In the genomic region with DNA sequence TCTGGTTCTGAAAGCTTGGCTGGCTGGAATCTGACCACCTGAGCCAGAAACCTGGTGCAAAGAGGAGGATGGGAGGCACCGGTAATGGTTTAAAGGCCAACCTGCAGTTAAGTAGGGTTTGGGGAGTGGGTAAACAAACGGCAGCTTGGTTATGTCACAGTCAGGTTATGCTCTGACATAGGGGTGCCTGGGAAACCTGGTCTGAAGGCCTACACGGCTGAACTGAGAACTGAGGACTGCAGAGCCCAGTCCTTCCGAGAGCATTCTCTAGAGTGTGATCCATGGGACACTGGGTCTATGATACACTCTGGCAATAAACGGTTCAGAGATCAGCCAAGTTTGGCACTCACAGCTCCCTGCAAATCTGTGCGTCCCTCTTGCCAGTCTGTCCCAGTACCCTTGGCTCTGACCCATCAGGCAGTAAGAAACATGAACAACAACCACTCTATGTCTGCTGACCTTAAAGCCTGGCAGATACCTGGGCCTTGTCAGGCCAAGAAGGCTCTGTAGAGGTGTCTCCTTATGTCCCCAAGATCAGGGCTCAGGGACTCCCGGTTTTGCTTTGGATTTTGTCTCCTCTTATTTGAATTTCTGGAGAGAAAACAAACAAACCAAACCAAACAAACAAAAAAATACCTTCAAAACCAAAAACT, we compare ENCODE assay signal across 8 mouse cellular contexts.
DNase-seq lines count a peak whose midpoint lies in the region; ATAC-seq and TF ChIP-seq lines count a peak whose summit lies in the region.

No protein-coding gene starts in this region.

- H3K4me1 ChIP-seq in neural tube, embryonic 11.5 days (ENCODE audit: control insufficient read depth, insufficient read depth, low read length), result no peaks in the 10 kb centered on the region
- H3K4me1 ChIP-seq in heart, embryonic 12.5 days (replicated peaks), result peaks cover 13% of the 10 kb centered on the region; the same call in 1 of the 2 replicates
- peaks cover 16% of the 10 kb centered on the region for H3K4me1 ChIP-seq in limb, embryonic 14.5 days (ENCODE audit: control insufficient read depth, insufficient read depth, low read length)
- no peaks in the 10 kb centered on the region for H3K4me1 ChIP-seq in stomach, postnatal 0 days (replicated peaks; ENCODE audit: control insufficient read depth, insufficient read depth)

- H3K36me3 ChIP-seq in neural tube, embryonic 11.5 days (ENCODE audit: control insufficient read depth, insufficient read depth, low read length), result no peaks in the 10 kb centered on the region
- H3K36me3 ChIP-seq in heart, embryonic 12.5 days, result no peaks in the 10 kb centered on the region
- H3K36me3 ChIP-seq in limb, embryonic 14.5 days (ENCODE audit: control insufficient read depth, insufficient read depth, low read length), result no peaks in the 10 kb centered on the region
- no peaks in the 10 kb centered on the region for H3K36me3 ChIP-seq in stomach, postnatal 0 days (ENCODE audit: control insufficient read depth, insufficient read depth, low read length)

- H3K27me3 ChIP-seq in neural tube, embryonic 11.5 days (ENCODE audit: control insufficient read depth, insufficient read depth, low read length), result no peaks in the 10 kb centered on the region
- H3K27me3 ChIP-seq in heart, embryonic 12.5 days (replicated peaks), result 0 out of 2 replicates have a peak, but pooled peaks cover 1% of the 10 kb centered on the region
- no peaks in the 10 kb centered on the region for H3K27me3 ChIP-seq in limb, embryonic 14.5 days (ENCODE audit: control insufficient read depth, insufficient read depth, low read length)
- H3K27me3 ChIP-seq in stomach, postnatal 0 days (ENCODE audit: control insufficient read depth, insufficient read depth, low read length), result no peaks in the 10 kb centered on the region

- TF ChIP-seq CTCF in stomach, postnatal 0 days (IDR thresholded peaks at IDR 0.05; ENCODE audit: low read depth), result no peak

- 65% methylated on average over 7 of the region's 7 CpGs for WGBS in neural tube, embryonic 11.5 days
- WGBS in heart, embryonic 12.5 days, result 40% methylated on average over 7 of the region's 7 CpGs
- WGBS in limb, embryonic 14.5 days, result 40% methylated on average over 7 of the region's 7 CpGs
- 36% methylated on average over 7 of the region's 7 CpGs for WGBS in stomach, postnatal 0 days

- no peak for TF ChIP-seq EP300 in stomach, postnatal 0 days (optimal IDR thresholded peaks at IDR 0.05)

- H3K4me3 ChIP-seq in neural tube, embryonic 11.5 days (ENCODE audit: low read depth, low read length), result no peak overlapping the region
- H3K4me3 ChIP-seq in heart, embryonic 12.5 days, result peak overlapping the region; percentile 46
- peak overlapping the region; percentile 45; the same call in 1 of the 2 replicates for H3K4me3 ChIP-seq in limb, embryonic 14.5 days (replicated peaks; ENCODE audit: low read length)
- H3K4me3 ChIP-seq in stomach, postnatal 0 days (ENCODE audit: low read depth, low read length), result no peak overlapping the region

- no peak for TF ChIP-seq POLR2A in limb, embryonic 14.5 days (IDR thresholded peaks at IDR 0.05; ENCODE audit: borderline replicate concordance, extremely low read depth, insufficient read depth, insufficient read length)

- H3K9me3 ChIP-seq in neural tube, embryonic 11.5 days (ENCODE audit: control insufficient read depth, low read length), result no peaks in the 10 kb centered on the region
- no peaks in the 10 kb centered on the region for H3K9me3 ChIP-seq in heart, embryonic 12.5 days (replicated peaks)
- no peaks in the 10 kb centered on the region for H3K9me3 ChIP-seq in limb, embryonic 14.5 days (ENCODE audit: control insufficient read depth, low read length)
- no peaks in the 10 kb centered on the region for H3K9me3 ChIP-seq in stomach, postnatal 0 days (ENCODE audit: control insufficient read depth, low read length)

- no peak for DNase-seq in neural tube, embryonic 11.5 days (ENCODE audit: low spot score)
- no peak for DNase-seq in neural tube, embryonic 10.5 days (ENCODE audit: extremely low spot score, low spot score)
- DNase-seq in limb, embryonic 14.5 days (ENCODE audit: low spot score), result no peak
- DNase-seq in stomach, postnatal 0 days (ENCODE audit: low spot score), result no peak
- no peak for DNase-seq in layer of hippocampus, adult 11-12 months (ENCODE audit: low spot score)
- no peak for DNase-seq in thymus, postnatal 4 days

- no peak overlapping the region for H3K27ac ChIP-seq in neural tube, embryonic 11.5 days (ENCODE audit: low read depth, low read length)
- H3K27ac ChIP-seq in heart, embryonic 12.5 days (ENCODE audit: poor library complexity, severe bottlenecking), result no peak overlapping the region
- H3K27ac ChIP-seq in limb, embryonic 14.5 days (replicated peaks; ENCODE audit: low read depth, low read length), result no peak overlapping the region
- no peak overlapping the region for H3K27ac ChIP-seq in stomach, postnatal 0 days (replicated peaks)

- no peak overlapping the region for H3K9ac ChIP-seq in neural tube, embryonic 11.5 days (ENCODE audit: low read length)
- no peak overlapping the region for H3K9ac ChIP-seq in heart, embryonic 12.5 days
- H3K9ac ChIP-seq in limb, embryonic 14.5 days (ENCODE audit: low read depth, low read length, severe bottlenecking), result no peak overlapping the region
- H3K9ac ChIP-seq in stomach, postnatal 0 days (ENCODE audit: low read length), result no peak overlapping the region

- no peak overlapping the region for H3K4me2 ChIP-seq in neural tube, embryonic 11.5 days (ENCODE audit: low read depth)
- H3K4me2 ChIP-seq in heart, embryonic 12.5 days, result peak overlapping the region; percentile 68
- peak overlapping the region; percentile 57 for H3K4me2 ChIP-seq in limb, embryonic 14.5 days (replicated peaks; ENCODE audit: low read depth, low read length, severe bottlenecking)
- H3K4me2 ChIP-seq in stomach, postnatal 0 days (replicated peaks; ENCODE audit: low read depth), result peak overlapping the region; percentile 65; the same call in 1 of the 2 replicates

- peak; percentile 13 for ATAC-seq in neural tube, embryonic 11.5 days (ENCODE audit: insufficient read depth, low FRiP score, low TSS enrichment)
- ATAC-seq in heart, embryonic 12.5 days (ENCODE audit: insufficient number of reproducible peaks, low FRiP score), result no peak
- 0 out of 2 replicates have a peak, but pooled peaks have one; percentile 4 for ATAC-seq in limb, embryonic 14.5 days (ENCODE audit: low FRiP score, low read depth)
- no peak for ATAC-seq in stomach, postnatal 0 days (ENCODE audit: low FRiP score, low TSS enrichment)
- ATAC-seq in erythroblast, adult 5-6 weeks (replicated peaks; ENCODE audit: low FRiP score, poor library complexity, severe bottlenecking), result no peak

Comparison
In these comparisons a context has a peak if more than half of its experiments do, and no peak if none do; other contexts are left out.
1. ATAC-seq: peak in neural tube, embryonic 11.5 days (single experiment) and limb, embryonic 14.5 days (single experiment); none in heart, embryonic 12.5 days (single experiment), stomach, postnatal 0 days (single experiment) and erythroblast, adult 5-6 weeks (single experiment).
2. H3K4me3 ChIP-seq: peak in heart, embryonic 12.5 days (single experiment) and limb, embryonic 14.5 days (single experiment); none in neural tube, embryonic 11.5 days (single experiment) and stomach, postnatal 0 days (single experiment).